Mouse (Mus musculus) heart, embryonic 16.5 days (tissue): ENCODE measurements around the gene Serac1. TPM values are rescaled to one million over a fixed set of nuclear protein-coding genes. Genes with fewer than 3 reads are reported as not detected.

Experiments
- ATAC-seq: fragments of 200-750 bp; cut with Nextera tagmentation; replicated peaks from 2 replicates; pipeline ENCODE4 v1.8.0; 2017; ENCODE audit warnings: moderate number of reproducible peaks; ENCODE audit not compliant: insufficient read depth, low FRiP score; ENCODE audit errors: extremely low read depth
- H3K27ac ChIP-seq: fragments of 300-500 bp; sonication (generic); 2 replicates; pipeline ENCODE4 v1.5.1; 2014; ENCODE audit warnings: mild to moderate bottlenecking, low read length, control low read depth, moderate library complexity
- H3K27me3 ChIP-seq: fragments of 300-500 bp; sonication (generic); 2 replicates; pipeline ENCODE4 v1.6.1; 2014; ENCODE audit warnings: low read length, mixed read lengths; ENCODE audit not compliant: control insufficient read depth, insufficient read depth
- H3K36me3 ChIP-seq: fragments of 300-500 bp; sonication (generic); 2 replicates; pipeline ENCODE4 v1.6.1; 2014; ENCODE audit not compliant: control insufficient read depth, insufficient read depth
- H3K4me1 ChIP-seq: fragments of 300-500 bp; sonication (generic); 2 replicates; pipeline ENCODE4 v1.6.1; 2014; ENCODE audit warnings: low read length, mixed read lengths; ENCODE audit not compliant: control insufficient read depth, insufficient read depth
- H3K4me2 ChIP-seq: fragments of 300-500 bp; sonication (generic); 2 replicates; pipeline ENCODE4 v1.6.1; 2014; ENCODE audit warnings: low read depth, mild to moderate bottlenecking, control low read depth, low read length
- H3K4me3 ChIP-seq: fragments of 300-500 bp; sonication (generic); 2 replicates; pipeline ENCODE4 v1.5.1; 2014; ENCODE audit warnings: mild to moderate bottlenecking, control low read depth, low read length
- H3K9ac ChIP-seq: fragments of 300-500 bp; sonication (generic); 2 replicates; pipeline ENCODE4 v1.6.1; 2014; ENCODE audit warnings: low read length, control low read depth
- H3K9me3 ChIP-seq: fragments of 300-500 bp; sonication (generic); replicated peaks from 2 replicates; pipeline ENCODE4 v1.6.1; 2016; ENCODE audit warnings: low read length; ENCODE audit not compliant: control insufficient read depth
- WGBS: fragments of 180-500 bp; shearing (Covaris S2); extraction: QIAGEN DNeasy Blood & Tissue Kit; methylation state at CpG from one replicate; pipeline ENCODE4 v1.1.7; 2014; 5-methylcytosine and 5-hydroxymethylcytosine counted together
- polyA plus RNA-seq: library from polyadenylated mRNA; unstranded; fragments of >200 nt; fragmentation: Nextera tagmentation; extraction: Ambion mirVana; gene quantifications from 2 replicates; pipeline ENCODE4 v1.2.1, GENCODE M21; 2015

The Serac1 gene
- polyA plus RNA-seq, 1 experiment from 2014 or later, result 5.3 TPM

DNA sequence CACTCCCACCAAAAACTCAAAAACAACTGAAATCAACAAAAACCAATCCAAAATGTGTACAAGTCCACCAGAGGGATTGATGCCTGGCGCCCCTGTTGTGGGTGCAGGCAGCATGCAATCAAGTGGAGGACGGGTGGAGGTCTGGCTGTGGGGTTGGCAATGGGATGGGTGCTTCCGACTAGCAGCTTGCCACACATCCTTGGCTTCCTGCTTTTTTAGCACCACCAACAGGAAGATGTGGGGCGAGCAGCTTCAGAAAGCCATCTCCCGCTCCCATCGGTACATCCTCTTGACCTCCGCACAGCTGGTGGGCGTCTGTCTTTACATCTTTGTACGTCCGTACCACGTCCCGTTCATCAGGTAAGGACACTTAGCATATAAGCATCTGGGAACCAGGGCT lies 62.3 kb downstream of the Serac1 start:
- Histone ChIP-seq H3K4me1 (peaks cover 27% of the 10 kb centered on the region), H3K4me2 (no peak overlapping the region), H3K9ac (no peak overlapping the region), H3K27me3 (no peaks in the 10 kb centered on the region), H3K36me3 (no peaks in the 10 kb centered on the region), H3K9me3 (no peaks in the 10 kb centered on the region), H3K27ac (0 out of 2 replicates have a peak overlapping the region, but pooled peaks have one; percentile 68), H3K4me3 (no peak overlapping the region)
- ATAC-seq, result no peak
- WGBS, result 57% methylated on average over 12 of the region's 12 CpGs

DNA sequence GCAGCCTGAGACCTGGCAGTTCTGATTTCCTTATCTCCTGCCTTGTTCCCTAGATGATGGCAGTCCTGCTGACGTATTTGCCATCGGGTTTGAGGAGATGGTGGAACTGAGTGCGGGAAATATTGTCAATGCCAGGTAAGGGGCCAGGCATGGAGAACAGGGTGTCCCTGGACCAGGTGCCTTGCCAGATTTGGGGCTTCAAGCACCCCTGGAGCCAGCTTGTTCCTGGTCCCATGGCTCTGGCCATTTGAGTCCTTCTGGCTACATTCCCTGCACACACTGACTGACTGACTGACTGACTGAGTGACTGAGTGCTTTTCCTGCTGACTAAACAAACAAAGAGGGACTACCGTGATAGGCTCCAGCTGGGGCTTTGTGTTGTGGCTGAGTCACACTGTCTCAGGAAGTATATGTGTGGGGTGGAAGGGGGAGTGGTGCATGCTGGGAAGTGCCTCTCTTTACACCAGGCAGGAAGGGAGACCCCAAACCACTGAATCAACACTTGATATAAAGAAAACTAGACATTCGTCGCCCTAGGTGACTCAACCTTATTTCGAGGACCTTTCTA lies 63.2 kb downstream of the Serac1 start:
- ATAC-seq, result peak; percentile 73
- Histone ChIP-seq H3K4me3 (no peak overlapping the region), H3K9ac (0 out of 2 replicates have a peak overlapping the region, but pooled peaks have one; percentile 17), H3K9me3 (no peaks in the 10 kb centered on the region), H3K4me2 (no peak overlapping the region), H3K36me3 (no peaks in the 10 kb centered on the region), H3K27ac (peak overlapping the region; percentile 68), H3K4me1 (peaks cover 27% of the 10 kb centered on the region), H3K27me3 (no peaks in the 10 kb centered on the region)
- 41% methylated on average over 7 of the region's 7 CpGs for WGBS

GRCm38 (mm10) chr17:6014985-6015384 lies 64.6 kb downstream of the Serac1 start:
- no peak overlapping the region for H3K4me3 ChIP-seq
- 82% methylated on average over 4 of the region's 4 CpGs for WGBS
- no peaks in the 10 kb centered on the region for H3K27me3 ChIP-seq
- peaks cover 4% of the 10 kb centered on the region; the same call in 1 of the 2 replicates for H3K36me3 ChIP-seq
- 0 out of 2 replicates have a peak overlapping the region, but pooled peaks have one; percentile 15 for H3K27ac ChIP-seq
- ATAC-seq, result no peak
- no peaks in the 10 kb centered on the region for H3K9me3 ChIP-seq
- H3K4me2 ChIP-seq, result no peak overlapping the region
- peaks cover 27% of the 10 kb centered on the region for H3K4me1 ChIP-seq
- H3K9ac ChIP-seq, result no peak overlapping the region

- H3K9me3 ChIP-seq, result no peaks in the 10 kb centered on the region
- H3K4me2 ChIP-seq, result no peak overlapping the region
- H3K4me1 ChIP-seq, result peaks cover 32% of the 10 kb centered on the region
- no peak overlapping the region for H3K4me3 ChIP-seq
- H3K27ac ChIP-seq, result no peak overlapping the region
- peaks cover 4% of the 10 kb centered on the region; the same call in 1 of the 2 replicates for H3K36me3 ChIP-seq
- H3K9ac ChIP-seq, result no peak overlapping the region
- no peaks in the 10 kb centered on the region for H3K27me3 ChIP-seq
- no peak for ATAC-seq
- WGBS, result 72% methylated on average over 4 of the region's 4 CpGs
These were observed 66.5 kb downstream of the Serac1 start for GRCm38 (mm10) chr17:6013079-6013478.

- H3K4me1 ChIP-seq, result peaks cover 45% of the 10 kb centered on the region
- H3K36me3 ChIP-seq, result peaks cover 4% of the 10 kb centered on the region; the same call in 1 of the 2 replicates
- H3K9ac ChIP-seq, result no peak overlapping the region
- 87% methylated on average over 4 of the region's 4 CpGs for WGBS
- no peak for ATAC-seq
- H3K9me3 ChIP-seq, result no peaks in the 10 kb centered on the region
- H3K27me3 ChIP-seq, result no peaks in the 10 kb centered on the region
- H3K27ac ChIP-seq, result no peak overlapping the region
- H3K4me2 ChIP-seq, result no peak overlapping the region
- no peak overlapping the region for H3K4me3 ChIP-seq
These were observed 69.9 kb downstream of the Serac1 start for GRCm38 (mm10) chr17:6009606-6010005.

DNA sequence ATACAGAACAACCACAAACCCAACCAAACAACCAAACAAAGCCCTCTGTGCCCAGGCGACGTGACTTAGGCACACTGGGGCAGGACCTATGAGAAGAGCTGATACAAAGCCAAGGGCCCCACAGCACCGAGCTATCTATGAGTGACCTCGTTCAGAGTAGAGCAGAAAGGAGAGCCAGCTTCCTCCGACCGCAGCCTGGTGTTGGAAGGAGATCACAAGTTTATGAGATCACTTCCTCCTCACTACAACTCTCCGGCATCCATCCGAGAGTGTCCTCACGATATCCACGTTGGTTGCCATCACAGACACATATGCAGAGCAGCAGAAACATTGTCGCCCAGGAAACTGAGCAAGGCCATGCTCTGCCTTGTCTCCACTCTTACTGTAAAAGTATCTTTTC lies 71.0 kb downstream of the Serac1 start:
- Histone ChIP-seq H3K9ac (no peak overlapping the region), H3K4me1 (peaks cover 46% of the 10 kb centered on the region), H3K27me3 (no peaks in the 10 kb centered on the region), H3K4me3 (no peak overlapping the region), H3K4me2 (no peak overlapping the region), H3K36me3 (peaks cover 4% of the 10 kb centered on the region; the same call in 1 of the 2 replicates), H3K27ac (no peak overlapping the region), H3K9me3 (no peaks in the 10 kb centered on the region)
- WGBS, result 48% methylated on average over 11 of the region's 11 CpGs
- no peak for ATAC-seq

- H3K27me3 ChIP-seq, result no peaks in the 10 kb centered on the region
- no peak overlapping the region for H3K9ac ChIP-seq
- H3K36me3 ChIP-seq, result peaks cover 7% of the 10 kb centered on the region; the same call in 1 of the 2 replicates
- ATAC-seq, result no peak
- WGBS, result 62% methylated on average over 9 of the region's 9 CpGs
- H3K9me3 ChIP-seq, result no peaks in the 10 kb centered on the region
- H3K27ac ChIP-seq, result no peak overlapping the region
- no peak overlapping the region for H3K4me2 ChIP-seq
- no peak overlapping the region for H3K4me3 ChIP-seq
- H3K4me1 ChIP-seq, result peaks cover 46% of the 10 kb centered on the region
These were observed 71.6 kb downstream of the Serac1 start for GRCm38 (mm10) chr17:6007902-6008301.

DNA sequence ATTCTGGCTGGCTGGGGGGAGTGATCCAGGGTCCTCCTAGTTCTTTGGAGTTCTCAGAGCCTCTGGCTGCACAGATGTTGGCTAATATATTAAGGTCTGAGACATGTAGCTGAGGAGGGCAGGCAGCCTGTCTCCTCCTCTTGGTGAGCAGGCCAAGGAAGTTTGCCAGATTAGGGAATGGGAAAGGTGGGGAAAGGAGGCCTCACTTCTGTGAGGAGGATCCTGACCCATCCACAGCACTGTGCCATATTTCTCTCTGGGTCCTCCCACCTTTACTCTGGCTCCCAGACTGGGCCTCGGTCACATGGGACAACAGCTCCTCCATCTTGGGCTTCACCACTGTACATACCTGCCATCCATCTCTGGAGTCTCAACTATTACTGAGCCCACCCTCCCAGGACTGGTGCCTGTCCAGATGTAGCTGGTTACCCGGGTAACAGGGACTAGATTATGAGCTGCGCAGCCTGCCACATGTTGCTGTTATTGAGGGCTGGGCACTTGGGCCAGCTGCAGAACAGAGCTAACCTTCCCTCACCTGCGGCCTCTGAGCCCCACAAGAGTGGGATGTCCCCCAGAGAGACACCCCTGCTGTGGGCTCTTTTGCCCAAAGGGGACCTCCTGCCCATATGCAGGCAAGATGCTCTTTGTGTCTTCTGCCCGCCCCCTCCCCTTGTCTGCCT lies 72.3 kb downstream of the Serac1 start:
- no peak overlapping the region for H3K4me3 ChIP-seq
- no peaks in the 10 kb centered on the region for H3K9me3 ChIP-seq
- H3K9ac ChIP-seq, result no peak overlapping the region
- peaks cover 49% of the 10 kb centered on the region for H3K4me1 ChIP-seq
- ATAC-seq, result no peak
- WGBS, result 86% methylated on average over 5 of the region's 5 CpGs
- H3K36me3 ChIP-seq, result peaks cover 7% of the 10 kb centered on the region; the same call in 1 of the 2 replicates
- no peaks in the 10 kb centered on the region for H3K27me3 ChIP-seq
- 0 out of 2 replicates have a peak overlapping the region, but pooled peaks have one; percentile 8 for H3K27ac ChIP-seq
- H3K4me2 ChIP-seq, result no peak overlapping the region
